Mouse (Mus musculus) heart, embryonic 16.5 days (tissue): Measurements from ENCODE around the gene Iqsec1. TPM values are rescaled to one million over a fixed set of nuclear protein-coding genes. Genes with fewer than 3 reads are reported as not detected.

Source experiments
- ATAC-seq: fragments of 200-750 bp; cut with Nextera tagmentation; replicated peaks from 2 replicates; pipeline ENCODE4 v1.8.0; 2017; ENCODE audit warnings: moderate number of reproducible peaks; ENCODE audit not compliant: insufficient read depth, low FRiP score; ENCODE audit errors: extremely low read depth
- H3K27ac ChIP-seq: fragments of 300-500 bp; sonication (generic); 2 replicates; pipeline ENCODE4 v1.5.1; 2014; ENCODE audit warnings: mild to moderate bottlenecking, low read length, control low read depth, moderate library complexity
- H3K27me3 ChIP-seq: fragments of 300-500 bp; sonication (generic); 2 replicates; pipeline ENCODE4 v1.6.1; 2014; ENCODE audit warnings: low read length, mixed read lengths; ENCODE audit not compliant: control insufficient read depth, insufficient read depth
- H3K36me3 ChIP-seq: fragments of 300-500 bp; sonication (generic); 2 replicates; pipeline ENCODE4 v1.6.1; 2014; ENCODE audit not compliant: control insufficient read depth, insufficient read depth
- H3K4me1 ChIP-seq: fragments of 300-500 bp; sonication (generic); 2 replicates; pipeline ENCODE4 v1.6.1; 2014; ENCODE audit warnings: low read length, mixed read lengths; ENCODE audit not compliant: control insufficient read depth, insufficient read depth
- H3K4me2 ChIP-seq: fragments of 300-500 bp; sonication (generic); 2 replicates; pipeline ENCODE4 v1.6.1; 2014; ENCODE audit warnings: low read depth, mild to moderate bottlenecking, control low read depth, low read length
- H3K4me3 ChIP-seq: fragments of 300-500 bp; sonication (generic); 2 replicates; pipeline ENCODE4 v1.5.1; 2014; ENCODE audit warnings: mild to moderate bottlenecking, control low read depth, low read length
- H3K9ac ChIP-seq: fragments of 300-500 bp; sonication (generic); 2 replicates; pipeline ENCODE4 v1.6.1; 2014; ENCODE audit warnings: low read length, control low read depth
- H3K9me3 ChIP-seq: fragments of 300-500 bp; sonication (generic); replicated peaks from 2 replicates; pipeline ENCODE4 v1.6.1; 2016; ENCODE audit warnings: low read length; ENCODE audit not compliant: control insufficient read depth
- WGBS: fragments of 180-500 bp; shearing (Covaris S2); extraction: QIAGEN DNeasy Blood & Tissue Kit; methylation state at CpG from one replicate; pipeline ENCODE4 v1.1.7; 2014; 5-methylcytosine and 5-hydroxymethylcytosine counted together
- polyA plus RNA-seq: library from polyadenylated mRNA; unstranded; fragments of >200 nt; fragmentation: Nextera tagmentation; extraction: Ambion mirVana; gene quantifications from 2 replicates; pipeline ENCODE4 v1.2.1, GENCODE M21; 2015

Gene Iqsec1
- polyA plus RNA-seq, 1 experiment from 2014 or later = 13.7 TPM

GRCm38 (mm10) chr6:90913771-90914170, 74.7 kb downstream of the Iqsec1 start:
- H3K36me3 ChIP-seq = no peaks in the 10 kb centered on the region
- no peak overlapping the region for H3K27ac ChIP-seq
- H3K27me3 ChIP-seq = no peaks in the 10 kb centered on the region
- no peak overlapping the region for H3K9ac ChIP-seq
- peaks cover 3% of the 10 kb centered on the region; the same call in 1 of the 2 replicates for H3K9me3 ChIP-seq
- no peak for ATAC-seq
- no peaks in the 10 kb centered on the region for H3K4me1 ChIP-seq
- WGBS = 94% methylated on average over 5 of the region's 5 CpGs
- no peak overlapping the region for H3K4me3 ChIP-seq
- no peak overlapping the region for H3K4me2 ChIP-seq

- no peak for ATAC-seq
- H3K4me1 ChIP-seq = no peaks in the 10 kb centered on the region
- no peaks in the 10 kb centered on the region for H3K27me3 ChIP-seq
- H3K36me3 ChIP-seq = no peaks in the 10 kb centered on the region
- no peaks in the 10 kb centered on the region for H3K9me3 ChIP-seq
- H3K4me2 ChIP-seq = no peak overlapping the region
- H3K4me3 ChIP-seq = no peak overlapping the region
- H3K27ac ChIP-seq = no peak overlapping the region
- H3K9ac ChIP-seq = no peak overlapping the region
- 84% methylated on average over 6 of the region's 6 CpGs for WGBS
These were observed 75.7 kb downstream of the Iqsec1 start for GRCm38 (mm10) chr6:90912768-90913167.

- no peak overlapping the region for H3K4me2 ChIP-seq
- WGBS = 72% methylated on average over 2 of the region's 2 CpGs
- H3K9ac ChIP-seq = no peak overlapping the region
- H3K9me3 ChIP-seq = no peaks in the 10 kb centered on the region
- H3K4me3 ChIP-seq = no peak overlapping the region
- no peaks in the 10 kb centered on the region for H3K36me3 ChIP-seq
- H3K4me1 ChIP-seq = peaks cover 5% of the 10 kb centered on the region
- no peak for ATAC-seq
- no peak overlapping the region for H3K27ac ChIP-seq
- H3K27me3 ChIP-seq = no peaks in the 10 kb centered on the region
These were observed 84.3 kb downstream of the Iqsec1 start for GRCm38 (mm10) chr6:90904143-90904542.

GRCm38 (mm10) chr6:90900302-90900701, 88.2 kb downstream of the Iqsec1 start:
- peaks cover 25% of the 10 kb centered on the region for H3K4me1 ChIP-seq

GRCm38 (mm10) chr6:90899266-90899665, 89.2 kb downstream of the Iqsec1 start:
- H3K4me3 ChIP-seq = no peak overlapping the region
- WGBS = 68% methylated on average over 1 of the region's 1 CpGs
- H3K4me1 ChIP-seq = peaks cover 33% of the 10 kb centered on the region
- peak overlapping the region; percentile 88; the same call in 1 of the 2 replicates for H3K27ac ChIP-seq
- ATAC-seq = no peak
- no peaks in the 10 kb centered on the region for H3K9me3 ChIP-seq
- H3K27me3 ChIP-seq = no peaks in the 10 kb centered on the region
- H3K4me2 ChIP-seq = no peak overlapping the region
- H3K36me3 ChIP-seq = no peaks in the 10 kb centered on the region
- H3K9ac ChIP-seq = no peak overlapping the region

More at GRCm38 (mm10) chr6:90900302-90900701, 88.2 kb downstream of the Iqsec1 start:
- no peak overlapping the region for H3K4me2 ChIP-seq
- H3K9me3 ChIP-seq = no peaks in the 10 kb centered on the region
- no peak for ATAC-seq
- H3K9ac ChIP-seq = no peak overlapping the region
- no peak overlapping the region for H3K27ac ChIP-seq
- WGBS = 82% methylated on average over 6 of the region's 6 CpGs
- no peak overlapping the region for H3K4me3 ChIP-seq
- no peaks in the 10 kb centered on the region for H3K27me3 ChIP-seq
- no peaks in the 10 kb centered on the region for H3K36me3 ChIP-seq

GRCm38 (mm10) chr6:90898107-90898506, 90.4 kb downstream of the Iqsec1 start:
- peaks cover 33% of the 10 kb centered on the region for H3K4me1 ChIP-seq
- H3K27me3 ChIP-seq = no peaks in the 10 kb centered on the region
- peak; percentile 81 for ATAC-seq
- WGBS = 0% methylated on average over 1 of the region's 1 CpGs
- no peak overlapping the region for H3K9ac ChIP-seq
- peak overlapping the region; percentile 88 for H3K27ac ChIP-seq
- H3K36me3 ChIP-seq = no peaks in the 10 kb centered on the region
- H3K9me3 ChIP-seq = no peaks in the 10 kb centered on the region
- H3K4me2 ChIP-seq = no peak overlapping the region
- H3K4me3 ChIP-seq = no peak overlapping the region

- Histone ChIP-seq H3K4me3 (no peak overlapping the region), H3K9me3 (no peaks in the 10 kb centered on the region), H3K9ac (no peak overlapping the region), H3K36me3 (no peaks in the 10 kb centered on the region), H3K4me2 (no peak overlapping the region), H3K27ac (no peak overlapping the region), H3K4me1 (peaks cover 14% of the 10 kb centered on the region), H3K27me3 (no peaks in the 10 kb centered on the region)
- ATAC-seq = no peak
- WGBS = 77% methylated on average over 1 of the region's 1 CpGs
These were observed 96.1 kb downstream of the Iqsec1 start for GRCm38 (mm10) chr6:90892401-90892800.

GRCm38 (mm10) chr6:90889356-90890285, 98.9 kb downstream of the Iqsec1 start:
- H3K9ac ChIP-seq = no peak overlapping the region
- no peaks in the 10 kb centered on the region for H3K9me3 ChIP-seq
- H3K36me3 ChIP-seq = no peaks in the 10 kb centered on the region
- no peak overlapping the region for H3K4me2 ChIP-seq
- no peaks in the 10 kb centered on the region for H3K27me3 ChIP-seq
- H3K4me1 ChIP-seq = peaks cover 16% of the 10 kb centered on the region
- no peak overlapping the region for H3K27ac ChIP-seq
- H3K4me3 ChIP-seq = no peak overlapping the region
- WGBS = 83% methylated on average over 7 of the region's 7 CpGs
- no peak for ATAC-seq

- WGBS = 46% methylated on average over 5 of the region's 5 CpGs
- peak overlapping the region; percentile 47; the same call in 1 of the 2 replicates for H3K27ac ChIP-seq
- no peaks in the 10 kb centered on the region for H3K36me3 ChIP-seq
- no peak overlapping the region for H3K9ac ChIP-seq
- H3K4me3 ChIP-seq = no peak overlapping the region
- H3K4me1 ChIP-seq = peaks cover 18% of the 10 kb centered on the region
- no peak overlapping the region for H3K4me2 ChIP-seq
- no peaks in the 10 kb centered on the region for H3K27me3 ChIP-seq
- peak; percentile 75 for ATAC-seq
- H3K9me3 ChIP-seq = no peaks in the 10 kb centered on the region
These were observed 101.3 kb downstream of the Iqsec1 start for GRCm38 (mm10) chr6:90887024-90887775.
